Mouse (Mus musculus): ENCODE measurements around the gene Pglyrp2.
A peak's percentile ranks its signal among the peaks of the same experiment; 100 is the strongest.

The Pglyrp2 gene

GRCm38 (mm10) chr17:32402779-32403157 lies 21.2 kb downstream of the Pglyrp2 start:
- DNase-seq (ENCODE audit: low read depth in 1 of 2, low spot score in 2 of 2) = no peak

GRCm38 (mm10) chr17:32402011-32402778 lies 21.8 kb downstream of the Pglyrp2 start:
- DNase-seq (ENCODE audit: low read depth in 1 of 2, low spot score in 2 of 2) = no peak

- no peak for DNase-seq (ENCODE audit: low read depth in 1 of 2, low spot score in 2 of 2)
These were observed 27.7 kb downstream of the Pglyrp2 start for GRCm38 (mm10) chr17:32396266-32396665.

- DNase-seq (ENCODE audit: low read depth in 1 of 2, low spot score in 2 of 2) = no peak
These were observed 30.0 kb downstream of the Pglyrp2 start for GRCm38 (mm10) chr17:32393944-32394343.

GRCm38 (mm10) chr17:32389101-32389659 lies 34.8 kb downstream of the Pglyrp2 start, which contains the start of gene Wiz:
Wiz (minus strand) TSS chr17:32389439.
- peak; percentile 72 to 79 for DNase-seq (ENCODE audit: low read depth in 1 of 2, low spot score in 2 of 2)

GRCm38 (mm10) chr17:32388370-32389100 lies 35.4 kb downstream of the Pglyrp2 start:
- DNase-seq (ENCODE audit: low read depth in 1 of 2, low spot score in 2 of 2) = no peak

GRCm38 (mm10) chr17:32387986-32388369 lies 36.0 kb downstream of the Pglyrp2 start:
- no peak for DNase-seq (ENCODE audit: low read depth in 1 of 2, low spot score in 2 of 2)

GRCm38 (mm10) chr17:32386659-32387432 lies 37.1 kb downstream of the Pglyrp2 start:
- DNase-seq (ENCODE audit: low read depth in 1 of 2, low spot score in 2 of 2) = no peak

- DNase-seq (ENCODE audit: low read depth in 1 of 2, low spot score in 2 of 2) = no peak
These were observed 40.3 kb downstream of the Pglyrp2 start for GRCm38 (mm10) chr17:32383661-32384060.

GRCm38 (mm10) chr17:32382576-32382975 lies 41.4 kb downstream of the Pglyrp2 start:
- DNase-seq (ENCODE audit: low read depth in 1 of 2, low spot score in 2 of 2) = no peak

GRCm38 (mm10) chr17:32378786-32379185 lies 45.2 kb downstream of the Pglyrp2 start:
- DNase-seq (ENCODE audit: low read depth in 1 of 2, low spot score in 2 of 2) = no peak

GRCm38 (mm10) chr17:32377137-32377536 lies 46.8 kb downstream of the Pglyrp2 start:
- no peak for DNase-seq (ENCODE audit: low read depth in 1 of 2, low spot score in 2 of 2)

GRCm38 (mm10) chr17:32376475-32376874 lies 47.5 kb downstream of the Pglyrp2 start:
- no peak for DNase-seq (ENCODE audit: low read depth in 1 of 2, low spot score in 2 of 2)

- no peak for DNase-seq (ENCODE audit: low read depth in 1 of 2, low spot score in 2 of 2)
These were observed 54.9 kb downstream of the Pglyrp2 start for GRCm38 (mm10) chr17:32368991-32369578.

- no peak for DNase-seq (ENCODE audit: low read depth in 1 of 2, low spot score in 2 of 2)
These were observed 56.3 kb downstream of the Pglyrp2 start for GRCm38 (mm10) chr17:32367706-32368105.

- no peak for DNase-seq (ENCODE audit: low read depth in 1 of 2, low spot score in 2 of 2)
These were observed 58.7 kb downstream of the Pglyrp2 start for GRCm38 (mm10) chr17:32365296-32365695.

GRCm38 (mm10) chr17:32364850-32365249 lies 59.1 kb downstream of the Pglyrp2 start:
- no peak for DNase-seq (ENCODE audit: low read depth in 1 of 2, low spot score in 2 of 2)

- DNase-seq (ENCODE audit: low read depth in 1 of 2, low spot score in 2 of 2) = peak; percentile 52 to 61
These were observed 59.6 kb downstream of the Pglyrp2 start for GRCm38 (mm10) chr17:32364331-32364730.

GRCm38 (mm10) chr17:32363821-32364301 lies 60.1 kb downstream of the Pglyrp2 start:
- DNase-seq (ENCODE audit: low read depth in 1 of 2, low spot score in 2 of 2) = no peak

GRCm38 (mm10) chr17:32362686-32363085 lies 61.3 kb downstream of the Pglyrp2 start:
- DNase-seq (ENCODE audit: low read depth in 1 of 2, low spot score in 2 of 2) = no peak
